Mouse (Mus musculus) neutrophil, adult 59 days (primary cell): ENCODE data around the gene Mrps30. TPM values are rescaled to one million over a fixed set of nuclear protein-coding genes. Genes with fewer than 3 reads are reported as not detected.

Source experiments
- total RNA-seq, 2 experiments: library from RNA; stranded (reverse); gene quantifications; 1 replicate in 1 of 2; 2 replicates in 1 of 2; pipeline ENCODE4 v1.2.4; 2023

The Mrps30 gene
- total RNA-seq: 10 to 100 TPM; 11.5 to 14.9 TPM

GRCm38 (mm10) chr13:118386511-118387447, at the start of gene Mrps30, which contains the start of gene B430218F22Rik:
Mrps30 (minus strand) TSS chr13:118387252.
B430218F22Rik (plus strand) TSS chr13:118386630.

Other genes starting within 250 kb of the Mrps30 start
- under 1 TPM in 1 of 2 experiments, not detected in 1; 0.33 TPM for gene B430218F22Rik, start 622 bp downstream of the Mrps30 start, total RNA-seq